Mouse (Mus musculus) thymus, adult 2 months (tissue): ENCODE results near the gene Mpp3. TPM values are rescaled to one million over a fixed set of nuclear protein-coding genes. Genes with fewer than 3 reads are reported as not detected.

Experiments used
- DNase-seq: peaks from one replicate; pipeline ENCODE4 v3.0.0; 2021
- H3K27ac ChIP-seq: fragments of 200-500 bp; 2 replicates; pipeline ENCODE4 v1.5.1; 2012; ENCODE audit warnings: low read length, control low read depth; ENCODE audit not compliant: control insufficient read depth, insufficient read depth
- H3K27me3 ChIP-seq: fragments of 200-500 bp; 2 replicates; pipeline ENCODE4 v1.6.1; 2012; ENCODE audit warnings: mild to moderate bottlenecking, low read length, moderate library complexity, mixed read lengths; ENCODE audit not compliant: control insufficient read depth, insufficient read depth
- H3K36me3 ChIP-seq: fragments of 200-500 bp; 2 replicates; pipeline ENCODE4 v1.6.1; 2012; ENCODE audit warnings: mild to moderate bottlenecking, low read length, moderate library complexity; ENCODE audit not compliant: control insufficient read depth, insufficient read depth
- H3K4me1 ChIP-seq: fragments of 200-500 bp; replicated peaks from 2 replicates; pipeline ENCODE4 v1.6.1; 2012; ENCODE audit warnings: low read length; ENCODE audit not compliant: control insufficient read depth, insufficient read depth
- H3K4me3 ChIP-seq: fragments of 200-500 bp; 2 replicates; pipeline ENCODE4 v1.5.1; 2012; ENCODE audit warnings: mild to moderate bottlenecking, low read length, control low read depth, moderate library complexity; ENCODE audit not compliant: control insufficient read depth, insufficient read depth
- CTCF ChIP-seq: fragments of 200-500 bp; IDR thresholded peaks from 2 replicates; pipeline ENCODE4 v1.5.1; 2012; ENCODE audit warnings: mild to moderate bottlenecking, control low read depth, low read length, moderate library complexity, borderline replicate concordance; ENCODE audit not compliant: control insufficient read depth, poor library complexity, insufficient read depth; ENCODE audit errors: extremely low read depth
- POLR2A ChIP-seq: fragments of 200-500 bp; IDR thresholded peaks from 2 replicates; pipeline ENCODE4 v1.6.1; 2012; ENCODE audit warnings: mild to moderate bottlenecking, low read length, control low read depth, moderate library complexity; ENCODE audit not compliant: control insufficient read depth, poor library complexity, insufficient read depth; ENCODE audit errors: extremely low read depth
- WGBS: fragments of 180-500 bp; shearing (Covaris S2); methylation state at CpG from one replicate; pipeline ENCODE4 v1.1.7; 2018; 5-methylcytosine and 5-hydroxymethylcytosine counted together
- polyA plus RNA-seq: library from polyadenylated mRNA; depleted of rRNA; stranded (reverse); fragments of >200 nt; gene quantifications from 2 replicates; pipeline ENCODE4 v1.2.3, GENCODE M21; 2012; rRNA removed

Gene Mpp3
- polyA plus RNA-seq, 1 experiment = 0.50 TPM

- H3K27ac ChIP-seq = no peak overlapping the region
- TF ChIP-seq POLR2A (no peak), CTCF (no peak)
- H3K4me1 ChIP-seq = no peaks in the 10 kb centered on the region
- 46% methylated on average over 5 of the region's 5 CpGs for WGBS
- no peaks in the 10 kb centered on the region; the same call in 1 of the 2 replicates for H3K27me3 ChIP-seq
- no peaks in the 10 kb centered on the region for H3K36me3 ChIP-seq
- H3K4me3 ChIP-seq = no peak overlapping the region
- no peak for DNase-seq
Observed at GRCm38 (mm10) chr11:101957476-101957875, 70.8 kb downstream of the Mpp3 start.

GRCm38 (mm10) chr11:101953441-101953840 lies 74.8 kb downstream of the Mpp3 start:
- WGBS = 2% methylated on average over 4 of the region's 4 CpGs
- Histone ChIP-seq H3K27ac (no peak overlapping the region), H3K27me3 (no peaks in the 10 kb centered on the region; the same call in 1 of the 2 replicates), H3K36me3 (no peaks in the 10 kb centered on the region), H3K4me3 (no peak overlapping the region), H3K4me1 (no peaks in the 10 kb centered on the region)
- TF ChIP-seq POLR2A = no peak
- no peak for DNase-seq

- no peak overlapping the region for H3K27ac ChIP-seq
- H3K36me3 ChIP-seq = no peaks in the 10 kb centered on the region
- H3K27me3 ChIP-seq = no peaks in the 10 kb centered on the region; the same call in 1 of the 2 replicates
- H3K4me1 ChIP-seq = no peaks in the 10 kb centered on the region
- TF ChIP-seq CTCF = no peak
- TF ChIP-seq POLR2A = no peak
- WGBS = 4% methylated on average over 24 of the region's 24 CpGs
- H3K4me3 ChIP-seq = no peak overlapping the region
- DNase-seq = no peak
Observed at GRCm38 (mm10) chr11:101952541-101953341, 75.5 kb downstream of the Mpp3 start.

GRCm38 (mm10) chr11:101950021-101950420 lies 78.2 kb downstream of the Mpp3 start:
- Histone ChIP-seq H3K27me3 (no peaks in the 10 kb centered on the region; the same call in 1 of the 2 replicates), H3K27ac (no peak overlapping the region), H3K4me3 (no peak overlapping the region), H3K36me3 (no peaks in the 10 kb centered on the region), H3K4me1 (no peaks in the 10 kb centered on the region)
- TF ChIP-seq POLR2A (no peak), CTCF (no peak)
- 92% methylated on average over 5 of the region's 5 CpGs for WGBS
- no peak for DNase-seq

Other genes starting within 250 kb of the Mpp3 start
- 1.5 and 1.9 TPM in 2 replicates for gene Etv4, start 243.1 kb downstream of the Mpp3 start, polyA plus RNA-seq
- gene Meox1, start 134.1 kb downstream of the Mpp3 start, polyA plus RNA-seq = 1.9 and 2.1 TPM in 2 replicates
- 3.1 and 5.0 TPM in 2 replicates for gene Sost, start 61.4 kb downstream of the Mpp3 start, polyA plus RNA-seq
- gene Cfap97d1, start 44.2 kb downstream of the Mpp3 start, polyA plus RNA-seq = not detected in 2 replicates
- 12.3 and 19.7 TPM in 2 replicates for gene Dusp3, start 41.4 kb downstream of the Mpp3 start, polyA plus RNA-seq
- 12.5 and 18.3 TPM in 2 replicates for gene Cd300lg, start 13.0 kb upstream of the Mpp3 start, polyA plus RNA-seq
- 3.7 and 3.8 TPM in 2 replicates for gene Mpp2, start 60.1 kb upstream of the Mpp3 start, polyA plus RNA-seq
- 11.8 TPM in 2 replicates for gene Ppy, start 72.9 kb upstream of the Mpp3 start, polyA plus RNA-seq
- gene Pyy, start 79.4 kb upstream of the Mpp3 start, polyA plus RNA-seq = 51.8 and 53.2 TPM in 2 replicates
- gene Nags, start 117.1 kb upstream of the Mpp3 start, polyA plus RNA-seq = 0.09 and 0.43 TPM in 2 replicates
- 26.2 and 31.3 TPM in 2 replicates for gene Tmem101, start 127.9 kb upstream of the Mpp3 start, polyA plus RNA-seq
- 36.1 and 42.2 TPM in 2 replicates for gene Lsm12, start 156.8 kb upstream of the Mpp3 start, polyA plus RNA-seq
- 48.6 and 56.5 TPM in 2 replicates for gene G6pc3, start 161.2 kb upstream of the Mpp3 start, polyA plus RNA-seq
- gene Hdac5, start 201.7 kb upstream of the Mpp3 start, polyA plus RNA-seq = 76.8 and 81.7 TPM in 2 replicates
- gene BC030867, start 220.4 kb upstream of the Mpp3 start, polyA plus RNA-seq = 13.0 and 17.7 TPM in 2 replicates
- 0.12 and 0.27 TPM in 2 replicates for gene Asb16, start 240.3 kb upstream of the Mpp3 start, polyA plus RNA-seq